Mouse (Mus musculus) C2C12 (cell line): ENCODE results near the gene Smad9. TPM values are rescaled to one million over a fixed set of nuclear protein-coding genes. Genes with fewer than 3 reads are reported as not detected.

Experiments used
- H3K27me3 ChIP-seq: one replicate; pipeline ENCODE4 v1.6.1; 2011; ENCODE audit not compliant: control insufficient read depth, insufficient read depth, insufficient read length
- H3K36me3 ChIP-seq: one replicate; pipeline ENCODE4 v1.6.1; 2011; ENCODE audit not compliant: control insufficient read depth, insufficient read depth
- H3K4me3 ChIP-seq: one replicate; pipeline ENCODE4 v1.5.1; 2011; ENCODE audit warnings: mild to moderate bottlenecking, control low read depth; ENCODE audit not compliant: poor library complexity, insufficient read depth, severe bottlenecking
- H3K79me2 ChIP-seq: one replicate; pipeline ENCODE4 v1.6.1; 2011; ENCODE audit not compliant: control insufficient read depth, insufficient read depth
- H3K79me3 ChIP-seq: one replicate; pipeline ENCODE4 v1.6.1; 2011; ENCODE audit warnings: low read depth, control low read depth
- H3ac ChIP-seq: one replicate; pipeline ENCODE3; 2011; ENCODE audit warnings: low read depth; ENCODE audit not compliant: control insufficient read depth, insufficient read length
- CEBPB ChIP-seq: IDR thresholded peaks from one replicate; pipeline ENCODE4 v1.6.1; 2011; ENCODE audit warnings: low read depth, mild to moderate bottlenecking, control low read depth, moderate library complexity
- CTCF ChIP-seq: IDR thresholded peaks from one replicate; pipeline ENCODE4 v1.5.1; 2011; ENCODE audit not compliant: control insufficient read depth, insufficient read depth, insufficient read length
- FOSL1 ChIP-seq: IDR thresholded peaks from one replicate; pipeline ENCODE4 v1.8.0; 2011; ENCODE audit warnings: mild to moderate bottlenecking, low read length; ENCODE audit not compliant: poor library complexity, insufficient read depth, severe bottlenecking
- MAX ChIP-seq: IDR thresholded peaks from one replicate; pipeline ENCODE4 v1.6.1; 2011; ENCODE audit warnings: mild to moderate bottlenecking, control low read depth
- MYOD1 ChIP-seq: IDR thresholded peaks from one replicate; pipeline ENCODE4 v1.6.1; 2011; ENCODE audit warnings: low read depth; ENCODE audit not compliant: control insufficient read depth, insufficient read length
- MYOG ChIP-seq: IDR thresholded peaks from one replicate; pipeline ENCODE4 v1.6.1; 2011; ENCODE audit not compliant: control insufficient read depth, insufficient read length; ENCODE audit errors: extremely low read depth
- USF1 ChIP-seq: IDR thresholded peaks from one replicate; pipeline ENCODE4 v1.6.1; 2011; ENCODE audit warnings: low read depth, mild to moderate bottlenecking, control low read depth, moderate library complexity
- polyA plus RNA-seq: library from polyadenylated mRNA; unstranded; fragments of >200 nt; fragmentation: generic; extraction: Trizol; gene quantifications from one replicate; pipeline ENCODE4 v1.2.1, GENCODE M21; 2012; ENCODE audit warnings: missing spikeins

The Smad9 gene
- polyA plus RNA-seq, 1 experiment, result 2.5 TPM

DNA sequence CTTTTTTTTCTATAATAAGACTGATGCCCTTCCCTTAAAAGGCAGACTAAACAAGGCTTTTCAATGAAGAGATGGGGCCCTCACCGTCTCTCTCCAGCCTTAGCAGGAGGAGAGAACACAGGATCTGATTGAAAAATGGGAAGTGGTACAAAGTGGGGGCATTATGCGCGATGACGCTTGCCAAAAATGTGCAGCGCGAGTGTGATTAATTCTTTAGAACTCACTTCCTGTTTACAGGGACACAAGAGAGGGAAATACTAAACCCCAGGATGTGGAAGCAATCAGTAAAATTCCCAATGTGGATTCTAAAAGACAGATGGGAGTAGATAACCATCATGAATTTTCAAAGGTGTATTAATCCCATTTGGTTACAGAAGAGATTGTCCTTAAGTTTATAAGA lies 59.2 kb downstream of the Smad9 start:
- Histone ChIP-seq H3K79me3 (no peaks in the 10 kb centered on the region), H3K27me3 (no peaks in the 10 kb centered on the region), H3K79me2 (no peaks in the 10 kb centered on the region), H3K36me3 (no peaks in the 10 kb centered on the region), H3ac (no peak overlapping the region), H3K4me3 (no peak overlapping the region)
- TF ChIP-seq MYOD1, result no peak

DNA sequence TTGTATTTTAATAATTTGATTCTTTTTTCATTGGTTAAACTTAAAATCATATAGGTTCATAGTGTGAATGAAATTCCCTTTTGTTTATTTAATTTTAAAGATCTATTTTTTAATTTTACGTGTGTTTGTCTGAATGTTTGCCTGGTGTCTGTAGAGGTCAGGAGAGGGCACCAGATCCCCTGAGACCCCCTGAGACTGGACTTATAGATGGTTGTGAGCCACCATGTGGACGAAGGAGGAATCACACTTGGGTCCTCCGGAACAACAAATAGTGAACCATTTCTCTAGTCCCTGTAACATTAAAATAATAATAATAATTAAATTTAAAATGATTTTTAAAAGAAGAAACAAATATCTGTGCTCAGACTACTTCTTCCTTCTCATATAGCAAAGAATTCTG lies 59.9 kb downstream of the Smad9 start:
- TF ChIP-seq CTCF, result no peak
- no peak for TF ChIP-seq MAX
- Histone ChIP-seq H3ac (no peak overlapping the region), H3K27me3 (peaks cover 3% of the 10 kb centered on the region)

DNA sequence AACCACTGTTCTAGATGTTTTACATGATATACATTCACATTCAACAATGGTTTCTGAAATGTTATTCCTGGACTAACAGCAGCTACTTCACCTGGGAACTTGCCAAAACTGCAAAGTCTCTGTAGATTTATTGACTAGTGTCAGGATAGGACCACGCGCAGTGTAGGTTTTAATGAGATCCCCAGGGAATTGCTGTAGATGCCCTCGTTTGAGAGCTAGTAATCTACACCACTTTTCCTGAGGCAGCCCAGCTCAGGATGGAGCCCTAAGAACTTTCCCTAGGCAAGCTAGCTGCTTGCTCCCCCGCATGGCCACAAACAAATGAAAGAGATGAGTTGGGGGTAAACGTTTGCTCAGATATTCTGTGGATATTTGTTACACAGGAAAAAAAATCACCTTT lies 67.1 kb downstream of the Smad9 start:
- no peak for TF ChIP-seq FOSL1
- no peak for TF ChIP-seq CEBPB
- TF ChIP-seq MAX, result no peak
- no peak for TF ChIP-seq MYOD1
- TF ChIP-seq MYOG, result no peak
- no peak for TF ChIP-seq USF1
- no peak for TF ChIP-seq CTCF
- Histone ChIP-seq H3K36me3 (no peaks in the 10 kb centered on the region), H3K27me3 (peaks cover 3% of the 10 kb centered on the region), H3ac (no peak overlapping the region), H3K4me3 (no peak overlapping the region), H3K79me2 (no peaks in the 10 kb centered on the region), H3K79me3 (no peaks in the 10 kb centered on the region)

More for the DNA sequence above, 59.9 kb downstream of the Smad9 start:
- H3K79me2 ChIP-seq, result no peaks in the 10 kb centered on the region
- no peaks in the 10 kb centered on the region for H3K79me3 ChIP-seq
- no peak overlapping the region for H3K4me3 ChIP-seq
- H3K36me3 ChIP-seq, result no peaks in the 10 kb centered on the region

DNA sequence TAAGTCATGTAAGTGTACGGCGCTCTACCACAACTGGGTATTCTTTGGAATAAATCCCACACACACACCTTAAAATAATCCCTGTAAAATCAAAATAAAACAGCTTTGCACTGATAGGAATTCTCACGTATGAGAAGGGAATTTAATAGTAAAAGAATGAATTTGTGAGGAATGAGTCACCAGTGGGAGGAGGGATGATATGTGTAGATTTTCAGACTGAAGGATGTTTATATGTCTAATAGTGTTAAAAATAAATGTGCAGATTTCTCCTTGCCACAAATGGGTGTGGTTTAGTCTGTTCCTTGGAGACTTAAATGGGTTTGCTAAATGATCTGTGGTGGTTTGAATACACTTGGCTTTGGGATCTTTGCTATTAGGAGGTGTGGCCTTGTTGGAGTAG lies 77.1 kb downstream of the Smad9 start:
- H3K27me3 ChIP-seq, result no peaks in the 10 kb centered on the region
- no peaks in the 10 kb centered on the region for H3K36me3 ChIP-seq
- H3K79me2 ChIP-seq, result no peaks in the 10 kb centered on the region
- H3K79me3 ChIP-seq, result no peaks in the 10 kb centered on the region
- TF ChIP-seq CEBPB (no peak), CTCF (no peak), MYOD1 (no peak), USF1 (no peak), MYOG (no peak), MAX (no peak), FOSL1 (no peak)
- H3K4me3 ChIP-seq, result no peak overlapping the region
- no peak overlapping the region for H3ac ChIP-seq

DNA sequence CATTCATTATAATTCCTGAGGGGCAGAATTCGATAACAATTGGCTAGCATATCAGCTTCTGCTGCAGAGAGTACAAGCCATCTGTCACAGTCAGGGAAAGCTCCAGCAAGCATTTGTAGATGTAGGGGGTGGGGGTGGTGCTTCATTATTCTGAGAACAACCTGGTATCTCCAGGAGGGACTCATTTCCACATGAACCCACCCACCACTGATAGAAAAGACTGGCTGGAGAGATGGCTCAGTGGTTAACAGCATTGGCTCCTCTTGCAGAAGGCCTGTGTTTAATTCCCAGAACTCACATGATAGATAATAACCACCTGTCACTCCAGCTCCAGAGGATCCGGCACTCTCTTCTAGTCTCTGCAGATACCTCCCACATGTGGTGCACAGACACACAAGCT lies 80.0 kb downstream of the Smad9 start:
- H3K27me3 ChIP-seq, result peaks cover 4% of the 10 kb centered on the region
- H3K79me2 ChIP-seq, result no peaks in the 10 kb centered on the region
- TF ChIP-seq FOSL1 (no peak), USF1 (no peak), MAX (no peak), MYOG (no peak), MYOD1 (no peak), CEBPB (no peak), CTCF (no peak)
- H3K36me3 ChIP-seq, result no peaks in the 10 kb centered on the region
- H3ac ChIP-seq, result no peak overlapping the region
- H3K79me3 ChIP-seq, result no peaks in the 10 kb centered on the region
- no peak overlapping the region for H3K4me3 ChIP-seq

Other genes starting within 250 kb of the Smad9 start
- 13.2 TPM for gene Supt20, start 62.8 kb upstream of the Smad9 start, polyA plus RNA-seq
- not detected for gene Gm21958, start 41.2 kb upstream of the Smad9 start, polyA plus RNA-seq
- gene Exosc8, start 20.2 kb upstream of the Smad9 start, polyA plus RNA-seq, result 88.1 TPM
- 43.0 TPM for gene Alg5, start 20.0 kb upstream of the Smad9 start, polyA plus RNA-seq
- gene Rfxap, start 52.2 kb downstream of the Smad9 start, polyA plus RNA-seq, result 27.3 TPM
- gene Sertm1, start 160.3 kb downstream of the Smad9 start, polyA plus RNA-seq, result not detected